In genomic region chr1:42724881-42725280, GRCm38 (mm10) we compare ENCODE assay signal across 26 mouse cellular contexts. TPM values are rescaled to one million over a fixed set of nuclear protein-coding genes. Genes with fewer than 3 reads are reported as not detected.
"Had no signal": no experiment of that assay in that cellular context is flagged by ENCODE, and none has a peak within 500 bp of the region (broad histone marks: within the 10 kb centered on the region; RNA-seq: fewer than 3 reads in every experiment).

No protein-coding gene starts in this region.

- H3K9me3 ChIP-seq: heart, embryonic 13.5 days; heart, embryonic 15.5 days; intestine, embryonic 15.5 days; limb, embryonic 10.5 days; limb, embryonic 12.5 days; liver, embryonic 13.5 days had no signal

- H3K4me1 ChIP-seq: heart, embryonic 15.5 days; intestine, embryonic 15.5 days; limb, embryonic 10.5 days; limb, embryonic 12.5 days; liver, embryonic 13.5 days had no signal

- H3K9ac ChIP-seq: heart, embryonic 13.5 days; heart, embryonic 15.5 days; hindbrain, embryonic 14.5 days; intestine, embryonic 15.5 days; limb, embryonic 12.5 days; liver, embryonic 13.5 days had no signal

- H3K27me3 ChIP-seq: intestine, embryonic 15.5 days had no signal

- H3K36me3 ChIP-seq: heart, embryonic 13.5 days; heart, embryonic 15.5 days; intestine, embryonic 15.5 days; limb, embryonic 10.5 days; limb, embryonic 12.5 days; liver, embryonic 13.5 days had no signal

- H3K4me3 ChIP-seq: heart, adult 2 months; heart, embryonic 13.5 days; heart, embryonic 15.5 days; intestine, embryonic 15.5 days; layer of hippocampus, adult 2 months; left cerebral cortex, adult 2 months; limb, embryonic 10.5 days; limb, embryonic 12.5 days; liver, embryonic 13.5 days had no signal

- ATAC-seq: hindbrain, embryonic 16.5 days; inflammation-experienced regulatory T-cells, adult 6 months; intestine, embryonic 15.5 days; intestine, postnatal 0 days had no signal

- H3K27ac ChIP-seq: heart, adult 2 months; heart, embryonic 13.5 days; heart, embryonic 15.5 days; hindbrain, embryonic 14.5 days; intestine, embryonic 15.5 days; layer of hippocampus, adult 2 months; left cerebral cortex, adult 2 months; limb, embryonic 10.5 days; limb, embryonic 12.5 days; liver, embryonic 13.5 days had no signal

- H3K4me2 ChIP-seq: heart, embryonic 11.5 days; heart, embryonic 13.5 days; heart, embryonic 15.5 days; hindbrain, embryonic 14.5 days; intestine, embryonic 15.5 days; limb, embryonic 12.5 days; liver, embryonic 11.5 days; liver, embryonic 13.5 days had no signal

- DNase-seq: gastrocnemius, postnatal 14 days; gastrocnemius, postnatal 36 days; heart, adult 2 months; heart, postnatal 14 days; heart, postnatal 36 days; kidney, adult 18-20 months; kidney, adult 8-10 months; kidney, postnatal 10 days; kidney, postnatal 25 days; kidney, postnatal 4 days; liver; liver, embryonic 13.5 days had no signal

RNA-seq across cellular contexts. Expression of gene Pou3f3, which starts 29.3 kb away (rescaled TPM):
- polyA plus RNA-seq: heart, adult 2 months; heart, postnatal 0 days; inflammation-experienced regulatory T-cells, adult 6 months; limb, embryonic 10.5 days had no signal
